Mouse (Mus musculus) CD4-positive, CD25-positive, alpha-beta regulatory T cell, adult 2 months (primary cell): Measurements from ENCODE around the gene Clec4d.
"Not testable (repeated sequence)": the region's sequence is repeated elsewhere in the genome, so short reads cannot be mapped to it uniquely, and the experiment has no call there.

ENCODE experiments used
- DNase-seq: peaks from one replicate; pipeline ENCODE4 v3.0.0-alpha.2; 2012; ENCODE audit warnings: low read depth, low spot score

Gene Clec4d

DNA sequence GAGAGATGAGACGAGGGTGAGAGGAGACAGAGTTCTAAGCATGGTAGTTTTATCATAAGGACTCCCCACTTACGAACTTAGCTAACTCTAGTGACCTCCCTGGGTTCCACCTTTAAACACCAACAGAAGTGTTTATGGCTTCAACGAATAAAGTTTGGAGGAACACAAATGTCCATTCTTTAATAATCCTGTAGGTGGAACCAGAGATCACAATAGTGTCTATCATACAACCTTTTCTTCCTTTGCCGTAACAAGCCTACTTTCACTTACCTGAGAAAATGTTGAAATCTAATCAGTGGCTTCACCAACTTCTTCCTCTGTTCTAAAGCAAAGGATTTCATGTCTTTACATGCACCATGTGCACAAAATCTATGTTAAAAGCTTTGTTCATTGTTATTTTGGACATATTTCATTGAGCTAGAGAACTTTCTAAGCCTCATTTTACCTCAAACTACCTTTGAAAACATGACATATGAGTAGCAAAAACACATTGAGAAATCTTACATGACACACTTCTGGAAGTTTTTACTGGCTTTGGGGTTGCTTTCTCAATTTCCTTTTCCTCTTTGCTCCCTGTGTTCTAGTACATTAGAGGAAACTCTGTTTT lies at the start of gene Clec4d:
Clec4d (plus strand) TSS at position 557 of the 607 bp plus-strand sequence.
- DNase-seq, result no peak

DNA sequence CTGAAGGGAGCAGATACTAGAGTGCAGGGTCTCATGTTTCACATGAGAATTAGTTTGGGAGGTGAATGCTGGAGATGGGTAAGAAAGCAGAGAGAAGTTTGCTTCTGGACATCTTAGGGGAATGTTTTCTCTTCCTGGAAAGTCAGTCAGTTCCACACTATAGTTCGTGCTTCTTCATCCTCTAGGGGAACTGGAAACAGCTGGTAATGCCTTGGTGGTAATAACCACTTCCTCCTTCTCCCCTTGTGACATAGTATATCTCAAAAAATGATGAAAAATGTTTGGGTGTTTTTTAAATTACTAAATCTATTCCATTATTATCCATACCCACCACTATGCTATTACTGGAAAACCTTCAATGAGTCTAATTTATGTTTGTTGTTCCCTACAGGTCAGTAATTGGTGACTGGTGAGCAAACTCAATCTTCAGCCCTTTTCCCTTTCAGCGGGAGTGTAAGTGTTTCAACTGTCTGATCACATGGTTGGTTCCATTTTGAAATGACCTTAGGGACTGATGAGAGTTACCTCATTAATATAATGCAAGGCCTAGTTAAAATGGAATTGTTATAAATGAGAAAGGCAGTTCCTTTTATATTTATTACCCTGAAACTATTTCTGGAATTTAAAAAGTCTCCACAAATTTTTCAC lies 34.3 kb upstream of the Clec4d start:
- no peak for DNase-seq

DNA sequence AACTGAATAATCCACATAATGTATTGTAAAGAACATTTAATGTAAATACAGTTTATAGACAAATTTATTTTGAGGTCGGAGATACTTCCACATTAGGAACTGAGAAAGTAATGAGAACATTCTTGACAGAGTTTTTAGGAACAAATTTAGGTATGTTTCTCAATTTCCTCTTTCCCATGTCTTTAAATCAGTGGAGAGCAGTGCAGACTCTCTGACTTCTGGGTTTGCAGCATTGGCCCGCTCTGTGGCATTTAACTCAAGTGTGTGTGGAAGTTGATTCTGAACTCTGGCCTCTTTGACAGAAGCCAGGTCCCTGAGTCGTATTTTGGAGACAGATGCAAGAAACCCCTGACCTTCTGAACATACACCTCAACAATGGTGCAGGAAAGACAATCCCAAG lies 32.3 kb upstream of the Clec4d start, which contains the start of gene Clec4n:
Clec4n (plus strand) TSS at position 200 of the 400 bp plus-strand sequence.
- no peak for DNase-seq

DNA sequence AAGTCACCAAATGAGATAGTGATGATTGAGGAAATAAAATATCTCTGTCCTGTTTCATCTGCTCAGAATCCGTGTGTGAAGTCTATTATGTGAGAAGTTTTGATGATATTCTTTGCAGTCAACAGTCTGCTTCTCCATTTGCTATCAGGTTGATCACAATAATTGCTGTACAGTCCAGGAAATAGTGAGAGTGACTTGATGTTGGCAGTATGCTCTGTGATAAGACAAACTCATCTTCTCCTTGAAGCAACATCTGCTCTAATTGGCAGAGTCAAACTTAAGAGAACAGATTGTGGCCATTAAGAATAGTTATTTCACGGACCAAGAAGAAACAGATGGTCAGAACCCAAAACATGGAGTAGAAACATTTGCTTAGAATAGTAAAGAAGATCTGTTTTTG lies 30.8 kb upstream of the Clec4d start:
- DNase-seq, result no peak

DNA sequence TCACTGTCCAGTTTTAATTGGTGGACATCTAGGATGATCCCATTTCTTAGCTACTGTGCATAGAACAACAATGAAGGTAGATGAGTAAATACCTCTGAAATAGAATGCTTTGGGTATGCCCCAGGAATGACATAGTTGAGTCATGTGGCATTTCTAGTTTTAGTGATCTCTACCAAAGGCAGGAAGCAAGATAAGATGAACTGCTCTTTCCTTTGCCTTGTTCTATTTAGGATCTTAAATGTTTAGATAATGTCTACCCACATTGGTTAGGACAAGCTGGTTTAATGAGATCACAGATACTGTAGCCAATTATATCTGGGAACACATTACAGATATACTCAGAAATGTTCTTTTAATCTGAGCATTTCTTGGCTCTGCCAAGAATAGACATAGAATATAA lies 24.3 kb upstream of the Clec4d start:
- no peak for DNase-seq

DNA sequence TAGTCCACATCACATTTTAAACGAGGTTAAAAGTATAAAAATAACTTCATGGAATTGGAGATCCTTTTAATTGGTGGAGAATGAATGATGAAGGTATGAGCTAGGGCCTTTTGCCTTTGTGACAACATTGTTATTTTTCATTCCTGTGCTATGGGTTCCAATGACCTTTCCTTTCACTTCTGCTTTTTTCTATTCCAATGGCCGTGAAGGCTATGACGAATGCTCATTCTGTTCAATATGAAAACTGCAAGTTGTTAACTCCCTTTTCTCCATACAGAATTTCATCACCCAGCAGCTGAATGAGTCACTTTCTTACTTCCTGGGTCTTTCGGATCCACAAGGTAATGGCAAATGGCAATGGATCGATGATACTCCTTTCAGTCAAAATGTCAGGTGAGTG lies 17.7 kb upstream of the Clec4d start:
- no peak for DNase-seq

DNA sequence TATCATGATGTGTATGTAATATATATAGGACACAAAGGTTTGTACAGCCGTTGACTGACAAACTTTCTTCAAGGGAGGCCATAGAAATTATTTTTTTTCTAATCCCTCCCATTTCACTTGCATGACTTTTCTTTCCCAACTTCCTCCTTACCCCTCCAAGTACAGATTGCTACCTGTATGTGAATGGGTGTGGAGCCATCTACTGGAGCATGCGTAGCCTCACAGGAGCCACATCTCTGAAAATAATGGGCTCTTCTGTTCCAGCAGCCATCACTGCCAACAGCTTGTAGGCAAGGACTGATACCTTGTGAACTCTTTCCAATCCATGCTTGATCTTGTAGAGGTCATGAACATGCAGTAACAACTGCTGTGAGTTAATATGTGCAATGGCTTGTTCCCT lies 13.0 kb upstream of the Clec4d start:
- not testable (repeated sequence) for DNase-seq

DNA sequence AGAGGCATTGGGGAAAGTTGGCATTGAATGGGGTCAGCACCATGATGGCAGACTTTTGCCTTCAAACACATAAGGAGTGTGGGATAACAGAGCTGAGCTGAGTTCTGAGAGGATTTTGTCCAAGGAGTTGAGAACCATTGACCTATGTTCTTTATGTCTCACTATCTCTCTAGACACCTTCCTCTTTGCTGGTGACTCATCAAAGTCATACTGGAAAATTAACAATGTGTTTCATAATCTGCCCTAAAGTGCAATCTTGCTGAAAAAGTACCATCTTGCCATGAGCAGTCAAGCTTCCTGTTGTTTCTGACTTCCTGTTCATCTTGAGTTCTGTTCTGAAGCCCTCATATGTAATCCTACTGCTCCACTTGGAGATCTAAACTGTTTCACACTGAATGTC lies 9.2 kb upstream of the Clec4d start:
- no peak for DNase-seq

DNA sequence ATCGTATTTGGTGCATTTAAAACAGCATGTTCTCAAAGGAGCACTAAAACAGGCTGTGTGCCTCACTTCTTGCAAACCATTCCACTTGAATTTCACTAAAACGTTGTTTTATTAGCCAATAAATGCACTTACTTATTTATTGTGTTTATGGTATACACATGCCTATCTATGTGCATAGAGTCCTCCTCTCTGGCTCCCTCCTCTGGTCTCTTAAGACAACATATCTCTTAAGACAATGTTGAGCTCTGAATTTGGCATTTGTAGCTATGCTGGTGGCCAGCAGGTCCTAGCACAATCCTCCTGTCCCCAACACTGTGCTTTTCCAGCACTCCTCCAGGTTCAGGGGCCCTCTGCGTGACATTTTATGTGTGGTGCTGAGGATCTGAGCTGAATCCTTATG lies 3.0 kb upstream of the Clec4d start:
- DNase-seq, result no peak

DNA sequence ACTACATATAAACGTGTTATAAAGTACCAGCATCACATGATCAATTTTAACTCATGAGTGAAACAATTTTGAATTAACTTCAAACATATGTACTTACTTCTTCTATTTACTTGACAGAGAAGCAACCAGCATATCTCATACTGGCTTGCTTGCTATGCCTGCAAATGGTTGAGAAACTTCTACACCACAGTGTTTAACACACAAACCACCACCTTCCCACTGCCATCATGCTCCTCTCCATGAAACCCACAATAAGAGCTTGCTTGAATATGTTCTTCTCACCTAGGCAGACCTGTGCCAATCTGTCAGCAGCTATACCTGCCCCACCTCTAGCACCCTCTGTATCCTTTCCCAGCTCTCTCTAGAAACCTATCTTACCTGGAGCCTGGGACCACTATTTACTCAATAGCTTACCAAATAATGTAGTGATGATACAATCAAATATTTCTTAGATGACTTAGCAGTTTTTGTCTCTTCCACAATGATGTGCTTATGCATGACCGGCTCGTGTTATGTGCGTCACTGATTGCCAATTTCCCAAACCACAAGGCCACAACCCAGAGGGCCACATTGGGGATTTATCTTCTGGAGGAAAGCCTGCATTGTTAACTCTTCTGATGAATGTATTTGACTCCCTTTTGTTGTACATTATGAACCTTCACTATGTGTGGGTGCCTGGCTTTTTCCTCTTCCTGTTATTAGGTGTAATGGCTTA lies 1.9 kb upstream of the Clec4d start:
- no peak for DNase-seq

DNA sequence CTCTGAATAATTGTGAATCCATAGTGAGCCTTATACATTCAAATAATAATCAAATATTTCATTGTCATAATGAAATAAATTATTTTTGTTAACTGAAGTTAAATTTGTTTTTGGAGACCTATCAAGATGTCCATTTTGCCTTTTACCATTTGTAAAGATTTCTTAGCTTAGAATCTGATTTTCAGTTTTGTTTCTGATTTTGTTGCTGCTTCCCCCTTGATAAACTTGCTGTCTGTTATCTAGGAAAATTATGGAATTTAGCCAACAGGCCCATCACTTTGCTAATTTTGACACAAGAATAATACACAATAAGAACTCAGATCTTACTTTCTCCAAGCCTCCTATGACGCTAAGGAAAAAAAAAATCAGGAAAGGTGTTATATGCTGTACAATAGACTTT lies 1.0 kb upstream of the Clec4d start:
- DNase-seq, result no peak

DNA sequence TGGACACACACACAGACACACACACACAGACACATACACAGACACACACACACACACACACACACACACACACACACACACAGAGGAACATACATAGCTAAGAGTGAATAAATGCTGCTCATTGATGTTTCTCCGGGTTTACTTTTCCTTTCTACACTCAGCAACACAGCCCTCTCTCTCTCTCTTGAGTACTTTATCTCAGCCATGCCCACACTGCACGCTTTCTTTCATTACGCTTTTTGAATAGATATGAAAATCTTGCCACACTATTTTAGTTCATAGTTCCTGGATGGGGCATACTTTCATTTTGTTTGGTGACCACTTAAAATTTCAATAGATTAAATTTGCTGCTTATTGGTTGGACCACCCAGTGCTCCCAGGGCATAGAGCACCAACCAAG lies 2.3 kb downstream of the Clec4d start:
- DNase-seq, result no peak

DNA sequence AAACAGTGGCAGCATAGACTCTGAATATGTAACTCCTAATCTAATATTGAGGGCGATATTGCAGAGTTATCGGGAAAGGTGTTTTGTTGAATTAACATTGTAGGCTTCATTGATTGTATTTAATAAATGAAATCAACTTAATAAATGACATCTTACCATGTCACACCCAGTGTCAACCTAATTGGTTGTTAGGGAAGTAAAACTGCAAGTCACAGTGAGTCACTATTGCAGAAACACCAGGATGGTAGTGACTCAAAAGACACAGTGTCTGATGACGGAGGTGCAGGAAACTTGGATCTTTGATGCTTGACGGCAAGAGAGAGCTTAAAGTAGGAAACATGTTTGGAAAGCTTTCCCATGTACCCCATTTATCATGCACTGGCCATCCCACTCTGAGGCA lies 3.9 kb downstream of the Clec4d start:
- no peak for DNase-seq

DNA sequence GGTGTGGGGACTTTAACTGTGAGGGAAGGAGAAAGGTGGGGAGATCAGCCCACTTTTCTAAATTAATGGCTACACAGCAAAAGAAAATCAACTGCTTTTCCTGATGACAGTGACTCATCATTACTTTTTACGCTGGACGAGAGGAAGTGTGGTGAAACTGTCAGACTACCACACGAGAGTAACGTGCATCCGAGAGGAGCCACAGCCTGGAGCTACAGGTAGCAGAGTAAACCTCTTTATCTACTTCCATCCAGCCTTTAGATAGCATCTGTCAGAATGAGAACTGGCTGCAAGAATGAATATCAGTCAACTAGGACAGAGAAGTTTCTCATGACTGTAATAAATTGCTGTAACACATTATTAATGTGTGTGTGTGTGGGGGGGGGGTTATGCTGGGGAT lies 5.0 kb downstream of the Clec4d start:
- no peak for DNase-seq

DNA sequence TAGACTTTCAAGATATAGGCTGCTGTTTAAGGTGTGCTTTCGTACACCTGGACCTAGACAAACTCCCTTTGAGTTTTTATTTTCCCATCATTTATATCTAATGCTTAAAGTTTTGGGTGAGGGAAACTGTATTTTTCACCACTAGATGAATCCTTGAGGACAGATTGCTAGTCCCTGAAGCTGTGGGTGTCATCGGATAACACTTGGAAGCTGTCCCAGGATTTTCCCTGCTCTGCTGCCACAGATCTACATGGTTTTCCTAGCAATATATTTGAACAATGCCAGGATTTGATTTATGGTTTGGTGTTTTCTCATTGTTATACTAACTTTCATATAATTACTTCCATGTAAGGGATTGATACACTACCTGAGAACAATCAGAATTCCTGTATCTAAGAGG lies 17.5 kb downstream of the Clec4d start:
- no peak for DNase-seq

DNA sequence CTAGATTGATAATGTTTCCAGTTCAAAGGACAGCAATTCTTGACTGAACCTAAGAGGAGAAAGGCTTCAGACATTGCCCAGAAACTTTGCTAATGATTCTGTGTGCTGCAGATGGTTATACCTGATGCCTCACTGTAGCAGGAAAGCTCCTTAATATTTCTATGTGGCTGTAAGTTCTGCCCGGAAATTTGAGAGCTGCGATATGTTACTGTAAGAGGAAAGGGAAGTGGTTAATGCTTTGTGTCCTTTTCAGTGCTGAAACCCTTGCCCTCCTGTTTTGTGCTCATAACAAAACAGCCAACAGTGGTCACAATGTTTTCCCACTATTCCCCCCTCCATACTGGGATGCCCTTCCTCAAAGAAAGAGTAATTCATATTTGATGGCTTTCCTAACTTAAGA lies 24.4 kb downstream of the Clec4d start:
- no peak for DNase-seq

DNA sequence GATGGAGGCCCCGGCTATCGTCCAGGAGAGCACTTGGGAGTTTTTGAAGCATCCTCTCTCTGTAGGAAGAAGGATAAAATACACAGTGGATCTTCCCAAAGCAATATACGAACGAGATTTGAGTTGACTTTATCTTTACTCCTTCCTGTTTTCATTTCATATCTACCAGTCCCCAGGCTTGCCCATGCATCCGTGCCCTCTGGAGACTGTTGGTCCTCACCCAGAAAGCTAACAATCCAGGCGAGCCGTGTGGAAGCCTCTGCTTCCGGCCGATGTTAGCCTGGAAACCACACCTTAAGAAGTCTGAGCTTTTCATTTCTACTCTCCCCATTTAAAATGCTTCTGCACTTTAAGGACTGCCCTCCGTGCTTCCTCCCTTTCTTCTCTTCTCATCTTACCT lies 27.0 kb downstream of the Clec4d start:
- no peak for DNase-seq

DNA sequence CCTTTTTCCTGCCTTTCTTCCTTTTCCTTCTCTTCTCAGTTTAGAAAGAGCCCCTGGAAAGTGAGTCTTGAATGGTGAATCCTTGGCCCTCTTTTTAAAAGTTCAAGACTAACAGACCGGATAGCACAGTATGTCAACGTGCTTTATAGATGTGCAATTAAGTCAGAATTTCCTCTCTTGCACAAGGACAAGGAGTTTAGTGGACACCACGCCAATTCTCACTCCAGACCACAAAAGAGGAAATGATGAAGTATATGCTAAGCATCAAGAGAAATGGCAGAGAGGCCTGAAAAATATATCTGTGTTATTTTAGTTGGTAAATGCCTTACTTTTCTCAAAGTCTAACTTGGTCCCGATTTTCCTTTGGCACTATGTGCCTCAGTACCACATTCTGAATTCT lies 27.8 kb downstream of the Clec4d start, which contains the start of gene Clec4e:
Clec4e (minus strand) TSS at position 118 of the 400 bp plus-strand sequence.
- DNase-seq, result no peak

DNA sequence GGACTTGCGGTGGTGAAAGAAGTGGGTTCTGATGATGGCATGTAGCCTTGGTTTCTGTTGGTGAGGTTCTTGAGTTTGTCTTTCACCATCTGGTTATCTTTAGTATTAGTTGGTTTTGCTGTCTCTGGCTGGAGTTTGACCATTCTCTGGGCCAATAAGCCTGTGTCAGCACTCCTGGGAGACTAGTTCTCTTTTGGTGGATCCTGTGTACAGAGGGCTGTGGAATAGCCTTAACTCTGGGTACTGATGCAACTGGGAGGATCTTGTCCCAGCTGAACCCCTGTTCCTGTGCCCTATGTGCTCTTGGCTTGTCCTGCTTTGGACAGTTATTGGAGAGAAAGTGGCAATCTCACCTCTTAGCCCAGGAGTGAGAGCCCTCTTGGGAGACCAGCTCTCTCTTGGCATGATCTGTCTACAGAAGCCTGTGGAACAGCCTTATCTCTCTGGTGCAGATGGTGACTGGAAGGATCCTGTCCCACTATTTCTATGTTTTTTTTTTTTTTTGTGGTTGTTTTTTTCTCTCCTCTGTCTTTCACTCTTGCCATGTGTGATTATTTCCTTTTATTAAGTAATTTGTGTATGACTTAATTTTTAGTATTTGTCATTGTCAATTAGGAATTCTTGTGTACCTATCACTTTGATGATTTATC lies 31.0 kb downstream of the Clec4d start:
- DNase-seq, result no peak

DNA sequence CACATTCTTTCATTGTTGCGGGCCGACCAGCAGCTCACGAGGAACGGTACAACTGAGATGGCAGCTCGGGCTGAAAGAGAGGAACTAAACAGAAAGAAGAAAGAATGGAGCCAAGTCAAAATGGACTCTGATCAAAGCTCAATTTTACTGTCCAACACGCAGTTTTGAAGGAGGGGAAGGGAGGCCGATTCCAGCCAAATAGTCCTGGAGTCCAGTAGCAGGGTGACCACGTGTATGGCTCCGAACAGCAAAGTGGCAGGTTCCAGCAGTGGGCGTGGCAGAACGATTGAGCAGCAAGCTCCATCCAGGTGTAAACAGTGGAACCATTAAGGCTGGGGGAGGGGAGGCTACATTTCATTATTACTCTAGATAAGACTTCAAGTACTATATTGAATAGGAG lies 31.6 kb downstream of the Clec4d start:
- DNase-seq, result not testable (repeated sequence)

DNA sequence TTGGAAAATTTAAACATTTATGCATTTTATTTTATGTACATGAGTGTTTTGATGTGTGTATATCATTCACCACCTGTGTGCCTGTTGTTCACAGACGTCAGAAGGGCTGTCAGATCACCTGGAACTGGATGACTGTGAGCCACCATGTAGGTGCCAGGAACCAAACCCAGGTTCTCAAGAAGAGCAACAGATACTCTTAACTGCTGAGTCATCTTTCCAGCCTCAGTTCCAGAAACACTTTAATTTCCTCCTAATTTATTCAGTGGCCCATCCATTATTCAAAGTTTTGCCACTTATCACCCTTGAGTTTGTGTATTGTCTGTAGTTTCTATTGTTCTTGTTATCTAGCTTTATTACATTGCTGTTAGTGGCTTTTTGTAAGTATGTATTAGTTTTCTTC lies 34.8 kb downstream of the Clec4d start:
- no peak for DNase-seq

DNA sequence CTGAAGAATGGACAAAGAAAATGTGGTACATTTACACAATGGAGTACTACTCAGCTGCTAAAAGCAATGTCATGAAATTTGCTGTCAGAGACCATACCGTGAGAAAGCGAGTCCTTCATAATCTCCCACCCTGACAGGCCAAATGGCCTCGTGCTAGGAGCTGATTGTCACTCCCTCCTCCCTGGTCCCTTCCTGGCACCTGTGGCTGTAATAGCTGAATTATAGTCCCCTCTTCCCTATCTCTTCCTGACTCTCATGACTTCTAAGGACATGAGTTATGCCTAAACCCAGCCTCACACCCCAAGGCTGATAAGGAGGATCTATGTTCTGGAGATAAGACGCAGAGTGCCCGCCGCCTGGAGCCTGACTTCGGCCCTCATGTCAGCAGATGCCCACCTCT lies 44.4 kb downstream of the Clec4d start:
- not testable (repeated sequence) for DNase-seq
